Mouse (Mus musculus): Measurements from ENCODE around the gene Coro7. TPM values are rescaled to one million over a fixed set of nuclear protein-coding genes. Genes with fewer than 3 reads are reported as not detected.
A peak's percentile ranks its signal among the peaks of the same experiment; 100 is the strongest.
"Not testable (repeated sequence)": the region's sequence is repeated elsewhere in the genome, so short reads cannot be mapped to it uniquely, and the experiment has no call there.

Coro7 gene
- polyA plus RNA-seq, 1 experiment from 2014 or later = 33.5 TPM

DNA sequence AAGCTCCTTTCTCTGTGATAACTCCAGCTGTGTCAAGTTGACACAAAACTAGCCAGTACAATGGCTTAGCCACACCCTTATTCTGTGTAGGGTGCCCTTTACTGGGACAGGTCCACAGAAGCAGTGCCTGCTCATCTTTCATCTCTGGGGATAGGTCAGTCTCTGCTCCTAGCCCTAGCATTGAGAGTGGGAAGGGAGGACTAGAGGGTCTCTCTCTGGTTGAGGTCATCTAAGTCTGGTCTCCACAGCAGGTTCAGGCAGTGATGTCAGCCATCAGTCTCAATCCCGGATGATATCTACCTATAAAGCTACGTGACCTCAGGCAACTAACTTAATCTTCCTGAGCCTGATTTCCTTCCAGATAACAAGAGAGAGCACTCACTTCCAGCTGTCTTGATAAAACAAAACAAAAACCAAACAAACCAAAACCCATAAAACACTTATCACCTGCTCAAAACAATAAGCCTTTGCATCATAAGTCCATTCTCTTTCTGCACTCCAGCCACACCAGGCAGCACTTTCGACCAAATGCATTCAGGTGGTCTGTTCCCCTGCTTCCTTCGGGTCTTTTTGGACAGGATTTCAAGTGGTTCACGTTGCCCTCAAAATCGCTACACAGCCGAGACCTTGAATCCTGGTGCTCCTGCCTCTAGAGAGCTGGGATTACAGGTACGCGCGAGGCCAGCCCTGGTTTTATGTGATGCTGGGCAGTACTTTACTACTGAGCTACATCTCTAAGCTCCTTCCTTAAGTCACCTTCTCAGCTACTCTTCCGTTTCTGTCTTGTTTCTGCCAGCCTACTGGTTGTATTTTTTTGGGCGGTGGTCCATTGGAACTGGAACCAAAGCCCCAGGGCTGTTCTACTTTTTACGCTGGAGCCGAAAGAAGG, 93.7 kb downstream of the Coro7 start:
- ATAC-seq (ENCODE audit: low read depth) = peak; percentile 54
- H3K4me3 ChIP-seq = peak overlapping the region; percentile 50
- WGBS = 10% methylated on average over 14 of the region's 14 CpGs

DNA sequence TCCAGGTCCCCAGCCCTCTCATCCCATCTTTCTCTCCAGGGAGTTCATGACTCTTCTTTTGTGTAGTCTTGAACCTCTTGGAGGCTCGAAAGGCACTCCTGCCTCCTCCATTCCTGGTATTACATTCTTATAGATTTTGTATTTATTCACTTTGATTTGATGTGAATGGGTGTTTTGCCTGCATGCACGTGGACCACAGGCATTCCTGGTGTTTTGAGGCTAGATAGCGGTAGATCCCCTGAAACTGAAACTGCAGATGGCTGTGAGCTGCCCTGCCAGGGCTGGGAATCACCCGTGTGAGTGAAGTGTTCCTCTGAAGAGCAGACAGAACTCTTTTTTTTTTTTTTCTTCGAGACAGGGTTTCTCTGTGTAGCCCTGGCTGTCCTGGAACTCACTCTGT, 95.1 kb downstream of the Coro7 start:
- 77% methylated on average over 5 of the region's 5 CpGs for WGBS
- Histone ChIP-seq H3K9me3 (no peaks in the 10 kb centered on the region), H3K9ac (no peak overlapping the region), H3K4me1 (replicated peaks) (peaks cover 16% of the 10 kb centered on the region), H3K27ac (replicated peaks) (no peak overlapping the region), H3K27me3 (no peaks in the 10 kb centered on the region), H3K4me3 (no peak overlapping the region), H3K36me3 (no peaks in the 10 kb centered on the region), H3K4me2 (no peak overlapping the region)
- ATAC-seq (ENCODE audit: low read depth) = no peak

More for the DNA sequence above, 93.7 kb downstream of the Coro7 start:
- Histone ChIP-seq H3K27me3 (no peaks in the 10 kb centered on the region), H3K9me3 (no peaks in the 10 kb centered on the region), H3K4me2 (peak overlapping the region; percentile 66), H3K4me1 (replicated peaks) (peaks cover 16% of the 10 kb centered on the region), H3K9ac (peak overlapping the region; percentile 70), H3K27ac (replicated peaks) (peak overlapping the region; percentile 82), H3K36me3 (peaks cover 6% of the 10 kb centered on the region)

DNA sequence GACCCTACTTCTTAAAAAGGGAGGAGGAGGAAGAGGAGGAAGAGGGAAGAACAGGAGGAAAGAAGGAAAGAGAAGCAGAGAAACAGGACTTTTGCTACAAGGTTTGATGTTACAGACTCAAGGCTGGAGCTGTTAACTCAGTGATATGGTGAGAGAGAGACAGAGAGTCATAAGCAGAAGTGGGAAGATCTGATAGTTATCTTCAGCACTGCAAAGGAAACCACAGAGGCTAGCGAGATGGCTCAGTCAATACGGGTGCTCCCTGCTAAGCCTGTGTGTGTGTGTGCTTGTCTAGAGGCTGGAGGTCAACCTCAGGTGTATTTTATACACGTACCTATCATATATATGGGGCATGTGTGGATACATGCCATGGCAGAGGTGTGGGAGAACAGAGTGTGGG, 95.8 kb downstream of the Coro7 start:
- ATAC-seq (ENCODE audit: low read depth) = no peak
- no peaks in the 10 kb centered on the region for H3K9me3 ChIP-seq
- no peak overlapping the region for H3K4me3 ChIP-seq
- 83% methylated on average over 3 of the region's 3 CpGs for WGBS
- H3K27me3 ChIP-seq = no peaks in the 10 kb centered on the region
- no peak overlapping the region for H3K27ac ChIP-seq (replicated peaks)
- H3K4me2 ChIP-seq = no peak overlapping the region
- no peak overlapping the region for H3K9ac ChIP-seq
- H3K36me3 ChIP-seq = no peaks in the 10 kb centered on the region
- peaks cover 16% of the 10 kb centered on the region for H3K4me1 ChIP-seq (replicated peaks)

DNA sequence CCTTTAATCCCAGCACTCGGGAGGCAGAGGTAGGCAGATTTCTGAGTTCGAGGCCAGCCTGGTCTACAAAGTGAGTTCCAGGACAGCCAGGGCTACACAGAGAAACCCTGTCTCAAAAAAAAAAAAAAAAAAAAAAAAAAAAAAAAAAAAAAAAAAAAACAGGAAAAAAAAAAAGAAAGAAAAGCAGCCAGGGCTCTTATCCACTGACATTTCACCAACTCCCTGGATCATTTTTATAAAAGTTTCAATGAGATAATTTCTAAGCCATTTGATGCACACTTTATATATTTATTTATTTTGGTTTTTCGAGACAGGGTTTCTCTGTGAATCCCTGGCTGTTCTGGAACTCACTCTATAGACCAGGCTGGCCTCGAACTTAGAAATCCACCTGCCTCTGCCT, 98.4 kb downstream of the Coro7 start:
- not testable (repeated sequence) for H3K27me3 ChIP-seq; H3K4me3 ChIP-seq; H3K4me2 ChIP-seq; H3K27ac ChIP-seq (replicated peaks); ATAC-seq (ENCODE audit: low read depth); H3K4me1 ChIP-seq (replicated peaks); H3K9me3 ChIP-seq; H3K9ac ChIP-seq; H3K36me3 ChIP-seq
- 87% methylated on average over 4 of the region's 4 CpGs for WGBS

DNA sequence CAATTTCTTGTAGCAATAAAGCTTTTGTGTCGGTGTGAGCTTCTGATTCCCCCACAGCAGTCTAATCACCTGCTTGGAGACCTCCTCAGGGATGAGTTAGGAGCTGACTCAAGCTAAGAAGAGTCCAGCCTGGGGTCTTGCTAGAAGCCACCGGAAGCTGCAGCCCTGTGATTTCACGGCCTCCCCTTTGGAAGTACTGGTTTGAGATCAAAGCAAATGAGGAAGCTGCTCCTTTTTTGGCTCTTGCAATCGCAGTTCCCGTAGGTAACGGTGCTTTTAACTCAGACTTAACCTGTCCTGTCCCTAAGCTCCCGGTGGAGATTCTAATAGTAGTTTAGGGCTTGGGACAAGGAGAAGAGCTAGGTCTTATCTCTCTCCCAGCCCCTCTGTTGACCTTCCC, 100.9 kb downstream of the Coro7 start:
- 57% methylated on average over 7 of the region's 7 CpGs for WGBS
- Histone ChIP-seq H3K4me3 (no peak overlapping the region), H3K27me3 (no peaks in the 10 kb centered on the region), H3K27ac (replicated peaks) (no peak overlapping the region), H3K9me3 (no peaks in the 10 kb centered on the region), H3K36me3 (no peaks in the 10 kb centered on the region), H3K4me1 (replicated peaks) (no peaks in the 10 kb centered on the region), H3K4me2 (no peak overlapping the region), H3K9ac (no peak overlapping the region)
- ATAC-seq (ENCODE audit: low read depth) = no peak

DNA sequence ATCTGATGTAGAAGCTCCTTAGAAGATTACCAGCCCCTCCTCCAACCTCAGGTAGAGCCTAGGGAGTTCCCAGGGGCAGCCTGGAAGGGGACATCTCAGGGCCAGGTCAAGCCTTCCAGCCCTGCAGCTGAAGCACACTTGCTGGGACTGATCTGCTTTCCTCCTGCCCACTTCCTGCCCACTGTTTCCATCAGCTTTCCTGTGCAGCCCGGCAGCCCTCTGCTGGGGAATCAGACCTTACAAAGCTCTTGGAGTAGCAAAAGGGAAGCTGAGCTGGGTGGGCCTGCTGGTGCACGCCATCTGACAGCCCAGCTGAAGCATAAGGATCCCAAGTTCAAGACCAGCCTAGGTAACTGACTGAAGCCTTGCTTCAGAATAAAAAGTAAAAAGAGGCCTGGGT, 102.7 kb downstream of the Coro7 start:
- Histone ChIP-seq H3K9ac (no peak overlapping the region), H3K27me3 (no peaks in the 10 kb centered on the region), H3K4me1 (replicated peaks) (no peaks in the 10 kb centered on the region), H3K9me3 (no peaks in the 10 kb centered on the region), H3K4me3 (no peak overlapping the region), H3K27ac (replicated peaks) (no peak overlapping the region), H3K36me3 (no peaks in the 10 kb centered on the region), H3K4me2 (no peak overlapping the region)
- no peak for ATAC-seq (ENCODE audit: low read depth)
- WGBS = 69% methylated on average over 2 of the region's 2 CpGs

Other genes starting within 250 kb of the Coro7 start
- 28.9 and 31.8 TPM in 2 replicates for gene Srl, start 138.0 kb downstream of the Coro7 start, polyA plus RNA-seq (2015; fragmentation: Nextera tagmentation; extraction: Ambion mirVana)
- 10.2 TPM in 2 replicates for gene Tfap4, start 119.9 kb downstream of the Coro7 start, polyA plus RNA-seq (2015; fragmentation: Nextera tagmentation; extraction: Ambion mirVana)
- gene Glis2, start 85.1 kb downstream of the Coro7 start, polyA plus RNA-seq (2015; fragmentation: Nextera tagmentation; extraction: Ambion mirVana) = 22.2 and 28.8 TPM in 2 replicates
- gene Pam16, start 54.8 kb downstream of the Coro7 start, polyA plus RNA-seq (2015; fragmentation: Nextera tagmentation; extraction: Ambion mirVana) = 152 and 169 TPM in 2 replicates
- 6.7 TPM in 2 replicates for gene Vasn, start 39.8 kb downstream of the Coro7 start, polyA plus RNA-seq (2015; fragmentation: Nextera tagmentation; extraction: Ambion mirVana)
- gene Dnaja3, start 39.8 kb downstream of the Coro7 start, polyA plus RNA-seq (2015; fragmentation: Nextera tagmentation; extraction: Ambion mirVana) = 55.7 and 59.2 TPM in 2 replicates
- gene Nmral1, start 39.6 kb upstream of the Coro7 start, polyA plus RNA-seq (2015; fragmentation: Nextera tagmentation; extraction: Ambion mirVana) = 55.5 and 57.2 TPM in 2 replicates
- 102 and 108 TPM in 2 replicates for gene Hmox2, start 46.6 kb upstream of the Coro7 start, polyA plus RNA-seq (2015; fragmentation: Nextera tagmentation; extraction: Ambion mirVana)
- 100 and 109 TPM in 2 replicates for gene Cdip1, start 110.5 kb upstream of the Coro7 start, polyA plus RNA-seq (2015; fragmentation: Nextera tagmentation; extraction: Ambion mirVana)
- gene 4930562C15Rik, start 155.6 kb upstream of the Coro7 start, polyA plus RNA-seq (2015; fragmentation: Nextera tagmentation; extraction: Ambion mirVana) = 0.42 and 0.52 TPM in 2 replicates
- gene Ubald1, start 200.5 kb upstream of the Coro7 start, polyA plus RNA-seq (2015; fragmentation: Nextera tagmentation; extraction: Ambion mirVana) = 54.4 and 66.3 TPM in 2 replicates
- 105 and 110 TPM in 2 replicates for gene Mgrn1, start 206.5 kb upstream of the Coro7 start, polyA plus RNA-seq (2015; fragmentation: Nextera tagmentation; extraction: Ambion mirVana)

Data from neural tube, embryonic 13.5 days (tissue).